Mouse (Mus musculus): ENCODE data around the gene Sdhc. TPM values are rescaled to one million over a fixed set of nuclear protein-coding genes. Genes with fewer than 3 reads are reported as not detected.
"Not testable (repeated sequence)": the region's sequence is repeated elsewhere in the genome, so short reads cannot be mapped to it uniquely, and the experiment has no call there.

Gene Sdhc
- polyA plus RNA-seq, 1 experiment: 310 TPM

DNA sequence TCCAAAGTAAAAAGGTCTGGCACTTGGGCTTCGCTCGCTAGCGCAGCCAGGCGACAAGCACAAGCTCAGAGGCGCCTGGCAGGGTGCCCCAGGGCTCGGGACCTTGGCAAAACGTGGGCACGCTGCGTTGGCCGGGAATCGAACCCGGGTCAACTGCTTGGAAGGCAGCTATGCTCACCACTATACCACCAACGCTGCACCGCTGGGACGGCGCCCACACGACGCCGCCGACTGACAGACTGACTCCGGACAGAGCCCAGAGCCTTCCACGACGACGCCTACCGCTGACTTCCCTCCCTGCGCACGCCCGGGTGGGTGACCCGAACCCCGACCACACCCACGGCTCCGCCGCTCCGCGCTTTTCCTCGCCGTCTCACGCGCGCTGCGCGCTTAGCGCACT lies 70.6 kb downstream of the Sdhc start:
- DNase-seq (ENCODE audit: low spot score): not testable (repeated sequence)

DNA sequence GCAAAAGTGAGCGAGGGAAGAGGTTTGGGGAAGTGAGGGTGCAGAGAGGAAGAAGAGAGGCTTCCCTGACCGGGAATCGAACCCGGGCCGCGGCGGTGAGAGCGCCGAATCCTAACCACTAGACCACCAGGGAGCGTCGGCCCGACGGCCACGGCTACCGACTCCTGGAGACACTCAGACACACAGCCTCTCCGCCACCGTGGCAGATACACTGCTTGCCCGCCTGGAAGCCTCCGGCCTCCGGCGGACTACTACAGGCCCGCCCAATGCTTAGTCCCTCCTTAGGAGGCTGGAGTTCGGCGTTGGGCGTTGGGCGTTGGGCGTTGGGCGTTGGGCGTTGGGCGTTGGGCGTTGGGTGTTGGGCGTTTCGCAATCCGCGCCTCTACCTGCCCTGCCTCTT lies 71.1 kb downstream of the Sdhc start:
- DNase-seq (ENCODE audit: low spot score): not testable (repeated sequence)

DNA sequence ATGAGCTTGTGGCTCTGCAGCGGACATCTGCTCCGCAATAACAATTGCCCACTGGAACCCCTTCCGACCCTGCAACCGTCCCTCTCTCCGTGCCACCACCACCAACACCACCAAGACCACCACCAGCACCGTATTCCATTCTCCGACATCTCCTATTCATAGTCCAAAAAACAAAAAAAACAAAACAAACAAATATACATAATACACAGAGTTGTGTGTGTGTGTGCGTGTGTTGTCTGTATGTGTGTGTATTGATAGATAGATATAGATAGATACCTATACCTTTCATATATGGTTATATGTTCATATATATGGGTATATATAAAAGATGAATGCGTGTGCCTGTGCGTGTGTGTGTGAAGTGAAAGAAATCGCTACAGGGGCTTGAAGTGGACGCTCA lies 72.0 kb downstream of the Sdhc start:
- not testable (repeated sequence) for DNase-seq (ENCODE audit: low spot score)

DNA sequence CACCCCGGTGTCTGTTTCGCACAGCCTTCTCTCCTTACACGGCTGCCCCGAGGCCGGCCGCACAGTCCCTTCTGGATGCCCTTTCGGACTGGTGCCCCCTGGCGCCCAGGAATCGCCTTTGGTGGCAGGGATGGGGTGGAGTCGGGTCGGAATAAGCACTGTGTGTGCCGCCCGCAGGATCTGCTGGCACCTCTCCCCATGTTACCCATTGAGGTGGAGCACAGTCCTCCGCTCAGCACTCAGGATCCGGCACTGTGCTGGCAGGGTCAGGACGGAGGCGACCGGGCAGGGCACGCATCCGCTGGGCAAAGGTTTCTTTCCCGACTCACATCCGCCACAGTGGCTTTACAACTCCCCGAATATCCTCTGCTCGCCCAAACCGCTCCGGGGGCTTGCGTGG lies 72.4 kb downstream of the Sdhc start:
- peak; percentile 59 for DNase-seq (ENCODE audit: low spot score)

DNA sequence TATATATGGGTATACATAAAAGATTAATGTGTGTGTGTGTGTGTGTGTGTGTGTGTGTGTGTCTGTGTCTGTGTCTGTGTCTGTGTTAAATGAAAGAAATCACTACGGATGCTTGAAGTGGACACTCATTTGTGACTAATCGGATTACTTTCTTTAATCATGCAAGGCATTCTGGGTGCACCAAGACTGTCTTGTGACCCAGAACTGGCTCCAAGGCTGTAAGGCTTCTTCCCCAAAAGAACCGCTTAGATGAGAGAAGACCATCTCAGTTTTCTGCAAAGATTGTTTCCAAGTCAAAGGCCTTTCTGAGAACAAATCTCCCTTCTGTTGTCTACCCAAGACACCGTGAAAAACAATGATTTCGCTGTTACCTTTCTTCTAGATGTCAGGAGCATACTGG lies 73.2 kb downstream of the Sdhc start:
- not testable (repeated sequence) for DNase-seq (ENCODE audit: low spot score)

Other genes starting within 250 kb of the Sdhc start
- gene Fcrlb, start 237.7 kb downstream of the Sdhc start, polyA plus RNA-seq (2012; rRNA removed): 0.07 and 0.23 TPM in 2 replicates
- 0.50 and 0.78 TPM in 2 replicates for gene Fcrla, start 223.0 kb downstream of the Sdhc start, polyA plus RNA-seq (2012; rRNA removed)
- gene Fcgr2b, start 174.1 kb downstream of the Sdhc start, polyA plus RNA-seq (2012; rRNA removed): 28.5 and 36.1 TPM in 2 replicates
- gene Fcgr4, start 131.7 kb downstream of the Sdhc start, polyA plus RNA-seq (2012; rRNA removed): 2.7 and 5.9 TPM in 2 replicates
- 30.3 and 31.5 TPM in 2 replicates for gene Fcgr3, start 85.7 kb downstream of the Sdhc start, polyA plus RNA-seq (2012; rRNA removed)
- gene Cfap126, start 36.7 kb downstream of the Sdhc start, polyA plus RNA-seq (2012; rRNA removed): 11.3 and 12.6 TPM in 2 replicates
- 24.1 and 28.5 TPM in 2 replicates for gene Mpz, start 108 bp upstream of the Sdhc start, polyA plus RNA-seq (2012; rRNA removed)
- 317 and 416 TPM in 2 replicates for gene Pcp4l1, start 45.7 kb upstream of the Sdhc start, polyA plus RNA-seq (2012; rRNA removed)
- gene Nr1i3, start 63.4 kb upstream of the Sdhc start, polyA plus RNA-seq (2012; rRNA removed): 0.04 TPM in 1 of 2 replicates, not detected in the other
- gene Tomm40l, start 71.9 kb upstream of the Sdhc start, polyA plus RNA-seq (2012; rRNA removed): 35.0 and 39.6 TPM in 2 replicates
- 1.0 and 1.8 TPM in 2 replicates for gene Apoa2, start 74.5 kb upstream of the Sdhc start, polyA plus RNA-seq (2012; rRNA removed)
- 64.8 and 72.7 TPM in 2 replicates for gene Fcer1g, start 83.8 kb upstream of the Sdhc start, polyA plus RNA-seq (2012; rRNA removed)
- gene Adamts4, start 99.8 kb upstream of the Sdhc start, polyA plus RNA-seq (2012; rRNA removed): 0.43 and 0.46 TPM in 2 replicates
- gene Ndufs2, start 100.8 kb upstream of the Sdhc start, polyA plus RNA-seq (2012; rRNA removed): 110 and 141 TPM in 2 replicates
- 71.4 and 74.6 TPM in 2 replicates for gene B4galt3, start 119.7 kb upstream of the Sdhc start, polyA plus RNA-seq (2012; rRNA removed)
- gene Ppox, start 130.6 kb upstream of the Sdhc start, polyA plus RNA-seq (2012; rRNA removed): 91.3 and 136 TPM in 2 replicates
- gene Usp21, start 137.4 kb upstream of the Sdhc start, polyA plus RNA-seq (2012; rRNA removed): 44.7 and 48.4 TPM in 2 replicates
- gene Ufc1, start 144.4 kb upstream of the Sdhc start, polyA plus RNA-seq (2012; rRNA removed): 78.1 and 81.2 TPM in 2 replicates
- 50.0 and 53.0 TPM in 2 replicates for gene Dedd, start 178.5 kb upstream of the Sdhc start, polyA plus RNA-seq (2012; rRNA removed)
- 63.1 and 70.2 TPM in 2 replicates for gene Nit1, start 195.0 kb upstream of the Sdhc start, polyA plus RNA-seq (2012; rRNA removed)
- 47.8 and 66.6 TPM in 2 replicates for gene Pfdn2, start 195.1 kb upstream of the Sdhc start, polyA plus RNA-seq (2012; rRNA removed)
- gene Klhdc9, start 210.2 kb upstream of the Sdhc start, polyA plus RNA-seq (2012; rRNA removed): 2.3 and 2.8 TPM in 2 replicates
- 35.1 and 39.2 TPM in 2 replicates for gene Nectin4, start 219.5 kb upstream of the Sdhc start, polyA plus RNA-seq (2012; rRNA removed)
- gene Arhgap30, start 238.4 kb upstream of the Sdhc start, polyA plus RNA-seq (2012; rRNA removed): 4.2 and 5.0 TPM in 2 replicates